In genomic region chr17:48031521-48032430, GRCm38 (mm10) we compare ENCODE assay signal across 1 mouse cellular context.
TF ChIP-seq lines count a peak whose summit lies in the region.

No protein-coding gene starts in this region.

TF ChIP-seq in MEL, 35 proteins besides CTCF, POLR2A, EP300 and RAD21 (continued from another document):
- TF ChIP-seq USF2 (IDR thresholded peaks at IDR 0.05; ENCODE audit: borderline replicate concordance in 1 of 2, insufficient read depth in 1 of 2, low read depth in 1 of 2, low read length in 2 of 2), result no peak
- no peak for TF ChIP-seq USF1 (IDR thresholded peaks at IDR 0.05; ENCODE audit: low read depth, low read length)
